Mouse (Mus musculus) lung, postnatal 14 days (tissue): ENCODE measurements at regions not wholly inside any gene's neighbourhood (a gene's known extent, or its start where the extent isn't known, plus 50 kb on each side); places are given as distances from the start of the nearest gene placed in this dataset.

Source experiments
- DNase-seq: peaks from one replicate; pipeline ENCODE4 v3.0.0; 2021

DNA sequence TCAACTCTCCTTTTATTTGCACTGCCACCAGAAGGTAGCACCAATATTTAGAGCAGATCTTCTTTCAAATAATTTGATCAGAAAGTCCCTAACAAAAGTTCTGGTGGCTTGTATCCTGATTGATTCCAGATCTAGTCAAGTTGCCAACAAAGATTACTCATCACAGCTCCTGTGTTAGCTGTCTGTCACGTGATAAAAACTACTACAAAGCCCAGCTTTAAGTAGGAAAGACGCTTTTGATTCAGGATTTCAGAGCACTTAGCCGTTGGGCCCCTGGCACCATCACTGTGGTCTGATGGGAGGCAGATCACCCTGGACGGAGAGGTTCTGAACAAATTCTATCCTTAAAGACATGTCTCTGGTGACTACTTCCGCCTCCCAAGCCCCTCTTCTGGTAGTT, 241.6 kb upstream of the Il12b start:
- DNase-seq = no peak

DNA sequence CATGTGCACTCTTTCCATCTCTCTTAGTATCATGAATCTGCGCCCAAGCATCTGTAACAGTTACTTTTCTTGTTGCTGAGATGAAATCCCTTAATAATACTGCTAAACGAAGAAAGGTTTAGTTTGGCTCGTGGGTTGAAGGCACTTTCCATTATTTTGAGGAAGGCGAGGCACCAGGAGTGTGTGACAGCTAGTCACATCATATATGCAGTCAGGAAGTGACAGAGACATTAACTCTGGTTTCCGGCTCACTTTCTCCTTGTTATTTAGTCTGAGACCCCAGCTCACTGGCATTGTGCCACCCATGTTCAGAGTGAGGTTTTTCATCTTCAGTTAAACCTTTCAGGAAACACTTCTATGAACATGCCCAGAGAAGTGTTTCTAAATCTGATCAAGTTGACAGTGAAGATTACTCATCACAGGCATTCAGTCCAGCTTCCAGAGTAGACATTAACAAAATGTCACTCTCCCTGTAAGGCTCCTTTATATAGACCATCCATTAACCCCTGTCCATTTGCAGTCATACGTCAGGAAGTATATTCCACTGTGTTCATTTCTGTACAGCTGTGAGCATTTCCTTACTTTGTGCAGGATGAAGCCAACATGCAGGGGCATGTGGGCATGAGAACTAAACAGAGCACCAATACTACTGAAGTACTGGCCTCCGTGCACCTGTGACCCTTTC, 238.0 kb upstream of the Il12b start:
- no peak for DNase-seq

DNA sequence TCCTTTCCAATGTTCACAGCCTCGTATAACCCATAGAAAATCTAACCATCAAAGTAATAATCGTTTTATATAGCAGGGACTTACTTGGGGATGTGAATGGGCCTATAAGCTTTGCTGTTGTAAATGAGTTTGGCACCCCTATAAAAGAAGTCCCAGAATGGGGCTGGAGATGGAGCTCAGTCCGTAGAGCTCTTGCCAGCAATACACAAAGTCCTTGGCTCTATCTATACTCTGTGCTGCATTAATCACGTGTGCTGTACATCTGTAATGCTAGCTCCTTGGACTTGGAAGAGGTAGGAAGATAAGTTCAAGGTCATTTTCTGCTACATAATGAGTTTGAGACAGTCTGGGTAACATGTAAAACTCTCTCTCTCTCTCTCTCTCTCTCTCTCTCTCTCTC, 236.8 kb upstream of the Il12b start:
- no peak for DNase-seq

DNA sequence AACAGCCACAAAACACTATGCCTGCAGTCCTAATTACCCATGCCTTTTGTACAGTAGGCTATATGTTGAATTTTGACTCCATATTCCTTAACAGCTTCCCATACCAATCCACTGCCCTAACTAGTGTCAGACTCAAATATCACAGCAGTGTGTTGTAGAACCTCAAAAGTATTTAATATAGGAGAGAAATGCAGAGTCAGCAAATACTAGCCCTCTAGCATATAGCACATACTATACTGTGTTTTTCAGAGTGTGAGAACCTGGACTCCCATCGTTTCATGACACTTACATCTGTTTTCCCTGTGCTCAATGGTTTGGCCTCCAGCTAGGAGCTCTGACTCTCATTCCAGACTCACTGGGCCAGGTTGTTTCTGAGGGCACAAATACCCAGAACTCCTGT, 236.1 kb upstream of the Il12b start:
- no peak for DNase-seq

DNA sequence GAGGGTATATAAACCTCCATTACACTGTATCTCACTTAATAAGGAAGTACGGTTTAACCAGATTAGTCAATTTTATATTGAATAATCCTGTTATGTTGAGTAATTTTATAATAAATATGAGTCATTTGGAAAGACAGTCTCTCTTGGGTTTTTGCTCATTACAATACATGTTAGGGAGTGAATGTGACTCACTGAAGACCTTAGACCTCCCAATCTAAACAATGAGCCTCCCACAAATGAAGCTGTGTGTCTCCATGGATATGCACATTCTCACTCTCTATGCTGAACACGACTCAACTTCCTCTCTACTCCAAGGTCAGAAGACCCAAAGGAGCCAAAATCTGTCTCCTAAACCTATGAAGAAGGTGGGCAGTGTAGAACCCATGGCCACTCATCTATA, 235.7 kb upstream of the Il12b start:
- no peak for DNase-seq

DNA sequence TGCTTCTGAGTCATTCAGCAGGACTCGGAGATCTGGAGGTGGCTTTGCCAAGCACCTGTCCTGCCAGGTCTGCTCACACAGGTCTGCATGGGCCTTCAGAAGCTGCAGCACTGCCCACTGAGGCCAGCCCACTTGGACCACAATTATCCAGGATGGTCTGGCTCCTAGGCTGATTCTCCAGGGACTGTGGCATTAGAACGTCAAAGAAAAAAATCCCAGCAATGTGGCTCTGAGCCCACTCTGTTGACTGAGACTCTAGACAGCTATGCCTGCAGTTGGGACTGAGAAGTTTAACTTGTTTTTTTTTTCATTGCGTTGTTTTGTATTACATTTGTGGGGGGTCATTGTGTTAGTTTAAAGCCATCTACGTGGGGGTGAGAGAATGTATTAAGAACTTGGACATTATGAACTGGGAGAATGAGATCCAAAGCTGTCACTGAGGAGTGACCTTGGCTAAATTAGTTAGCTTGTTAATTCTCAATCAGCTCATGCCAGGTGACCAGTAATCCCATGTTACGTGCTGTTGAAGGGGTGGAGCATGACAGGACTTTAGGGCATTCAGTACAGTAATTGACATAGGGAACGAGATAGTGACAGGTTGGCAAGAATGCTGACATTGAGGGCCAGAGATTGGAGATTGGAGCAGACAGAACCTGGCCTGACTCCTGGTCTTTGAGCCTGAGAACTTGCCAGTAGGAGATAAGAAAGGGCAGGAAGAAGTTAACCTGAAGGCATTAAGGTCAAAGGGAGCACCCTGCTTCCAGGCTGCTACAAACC, 232.0 kb upstream of the Il12b start:
- no peak for DNase-seq

DNA sequence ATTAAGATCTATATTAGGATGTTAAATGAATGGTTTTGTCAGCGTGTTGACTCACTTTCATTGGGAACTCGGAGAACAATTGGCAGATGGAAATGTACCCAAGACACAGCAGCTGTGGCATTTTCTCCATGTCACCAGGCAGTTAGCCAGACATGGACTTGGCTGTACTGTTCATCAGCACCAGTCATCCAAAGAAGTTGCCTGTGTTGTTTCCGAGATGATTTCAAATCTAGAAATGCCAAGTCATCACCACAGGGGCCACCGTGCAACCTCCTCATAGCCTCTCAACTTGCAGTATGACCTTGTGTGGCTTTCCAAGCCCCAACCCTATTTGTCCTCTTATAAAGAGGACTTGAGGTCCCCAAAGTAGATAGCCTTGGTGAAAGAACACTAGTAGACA, 227.4 kb upstream of the Il12b start:
- DNase-seq = peak; percentile 34

DNA sequence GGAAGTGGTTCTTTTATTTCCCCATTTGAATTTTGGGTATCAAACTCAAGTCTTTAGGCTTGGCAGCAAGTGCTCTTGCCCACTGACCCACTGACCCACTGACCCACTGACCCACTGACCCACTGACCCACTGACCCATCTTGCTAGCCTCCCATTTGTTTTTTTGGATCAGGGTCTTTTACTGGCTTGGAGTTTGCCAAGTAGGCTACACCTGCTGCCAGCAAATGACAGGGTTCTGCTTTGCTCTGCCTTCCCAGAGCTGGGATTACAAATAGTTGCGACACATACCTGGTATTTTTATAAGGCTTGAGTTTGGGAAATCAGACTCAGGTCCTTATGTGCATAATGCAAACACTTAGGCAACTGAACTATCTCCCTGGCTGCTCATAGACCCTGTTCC, 226.7 kb upstream of the Il12b start:
- no peak for DNase-seq

DNA sequence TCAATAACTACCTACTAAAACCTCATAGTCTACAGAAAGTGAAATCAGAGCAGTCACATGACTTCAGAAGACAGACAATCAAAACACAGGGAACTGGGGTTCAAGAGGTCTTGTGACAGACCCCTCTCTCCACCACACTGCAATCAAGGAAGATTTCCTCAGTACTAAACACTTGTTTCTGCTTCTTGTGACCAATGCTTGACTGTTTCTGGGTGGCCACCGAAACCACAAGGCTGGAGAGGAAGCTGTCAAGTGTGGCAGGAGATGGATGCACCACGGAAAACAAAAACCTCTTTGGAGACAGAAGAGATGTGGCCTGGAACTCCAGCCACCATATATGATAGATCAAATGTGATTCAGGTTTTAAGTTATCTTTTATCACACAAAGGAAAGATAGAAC, 225.3 kb upstream of the Il12b start:
- no peak for DNase-seq

DNA sequence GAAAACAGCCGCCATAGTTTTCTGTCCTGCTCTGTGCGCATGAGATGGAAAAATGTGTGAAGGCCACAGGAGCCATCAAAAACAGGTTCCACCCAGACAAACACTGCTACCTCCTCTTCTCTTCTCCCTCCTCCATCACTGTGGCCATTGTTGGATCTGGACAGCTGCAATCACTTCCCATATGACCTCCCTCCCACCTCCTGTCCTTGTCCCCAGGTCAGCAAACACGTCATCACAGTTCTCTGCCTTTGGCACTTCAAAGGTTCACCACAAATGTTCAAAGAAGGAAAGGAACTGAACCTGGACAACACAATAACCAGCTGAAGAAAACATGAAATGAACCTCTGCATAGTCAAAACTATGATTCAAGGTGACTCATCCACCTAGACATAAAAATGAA, 220.2 kb upstream of the Il12b start:
- DNase-seq = no peak

DNA sequence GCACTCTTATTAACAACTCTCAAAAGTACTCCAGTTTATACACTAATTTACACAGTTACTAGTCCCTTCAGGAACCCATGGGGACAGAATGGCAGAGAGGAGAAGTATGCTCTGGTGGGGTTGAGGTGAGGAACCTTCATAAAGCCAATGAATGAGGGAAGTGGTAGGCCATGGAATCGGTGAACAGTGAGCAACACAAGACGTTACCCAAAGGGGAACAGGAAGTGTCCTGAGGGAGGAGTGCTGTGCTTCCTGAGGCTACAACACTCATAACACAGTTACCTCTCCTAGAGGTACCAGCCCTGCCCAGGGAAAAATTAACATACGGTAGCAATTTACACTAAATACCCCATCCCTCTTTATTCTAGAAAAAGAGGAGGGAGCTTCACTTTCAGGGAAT, 216.0 kb upstream of the Il12b start:
- DNase-seq = no peak

DNA sequence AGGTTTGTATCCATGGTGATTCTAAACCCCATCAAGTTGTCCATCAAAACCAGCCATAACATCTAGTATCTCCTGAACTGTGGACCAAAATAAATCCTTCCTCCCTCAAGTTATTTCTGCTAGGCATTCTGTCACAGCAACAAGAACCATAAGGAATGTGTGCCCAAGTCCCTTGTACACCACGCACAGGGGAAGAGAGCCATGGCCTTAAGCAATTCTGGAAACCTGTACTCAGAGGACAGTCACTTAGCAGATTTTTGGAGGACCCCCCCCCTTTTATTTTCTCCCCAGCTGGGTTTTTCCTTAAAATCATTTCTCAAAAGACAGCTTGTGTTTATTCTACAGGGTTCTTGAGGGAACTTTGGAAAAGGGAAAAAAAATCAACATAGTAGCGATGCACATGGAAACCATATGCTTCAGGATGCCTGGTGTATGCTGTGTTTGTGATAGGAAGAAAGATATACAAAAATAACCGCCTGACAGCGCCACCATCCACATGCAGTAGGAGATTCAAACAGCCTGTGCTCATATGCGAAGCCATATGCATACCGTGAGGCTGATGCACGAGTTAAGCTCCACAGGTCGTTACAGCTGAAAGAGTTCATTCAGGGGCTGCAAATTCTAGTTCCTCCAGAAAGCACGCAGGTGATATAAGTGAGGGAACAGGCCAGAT, 214.5 kb upstream of the Il12b start:
- no peak for DNase-seq

DNA sequence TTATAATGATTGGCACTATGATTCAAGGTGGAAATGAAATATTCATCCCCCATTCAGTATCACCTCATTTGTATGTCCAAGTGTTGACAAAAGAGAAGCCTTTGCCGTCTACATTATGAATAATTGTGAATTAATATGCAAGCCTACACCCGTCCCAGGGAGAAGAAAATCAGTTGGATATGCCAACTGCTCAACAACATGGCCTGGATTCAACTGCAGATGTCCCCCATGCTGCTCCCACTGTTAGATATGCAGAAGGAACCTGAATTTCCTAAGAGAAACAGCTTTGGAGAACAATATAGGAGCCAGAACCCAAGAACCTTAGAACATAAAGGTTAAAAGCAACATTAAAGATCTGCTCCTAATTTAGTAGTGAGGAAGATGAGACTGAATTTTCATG, 211.7 kb upstream of the Il12b start:
- no peak for DNase-seq

DNA sequence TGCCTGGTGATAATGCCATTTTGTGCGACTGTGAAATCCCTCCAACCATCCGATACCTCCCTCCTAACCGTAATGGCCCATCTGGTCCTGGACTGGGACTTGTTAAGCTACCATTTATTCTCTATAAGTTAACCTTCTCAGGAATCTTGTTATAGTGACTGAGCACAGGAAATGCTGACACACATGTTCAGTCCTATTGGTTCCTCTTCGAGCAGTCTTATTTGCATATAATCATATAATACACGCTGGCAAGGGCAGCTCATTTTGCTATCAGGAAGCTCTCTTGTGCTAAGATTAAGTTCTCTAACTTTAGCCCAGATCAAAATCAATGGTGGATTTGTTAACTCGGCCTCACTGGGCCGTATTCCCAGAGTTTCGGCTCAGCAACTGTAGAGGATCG, 206.1 kb upstream of the Il12b start:
- no peak for DNase-seq

DNA sequence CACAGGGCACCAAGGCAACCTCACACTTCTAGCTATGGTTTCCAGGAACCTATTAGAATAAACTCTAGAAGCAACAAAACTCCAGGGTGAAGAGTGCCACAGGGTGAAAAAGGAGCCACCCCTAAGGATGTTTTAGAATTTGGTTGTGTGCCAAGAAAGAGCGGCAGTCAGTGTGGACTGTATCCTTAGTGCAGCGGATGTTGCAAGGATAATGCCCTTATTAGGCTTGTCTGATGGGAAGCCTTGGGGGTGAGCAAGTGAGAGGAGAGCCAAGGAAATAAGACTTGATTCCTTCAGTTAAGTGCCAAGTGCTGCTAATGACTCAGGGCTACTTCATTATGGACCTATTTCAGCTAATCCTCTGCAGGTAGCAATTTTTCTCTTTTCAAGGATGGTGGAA, 197.1 kb upstream of the Il12b start:
- DNase-seq = no peak

DNA sequence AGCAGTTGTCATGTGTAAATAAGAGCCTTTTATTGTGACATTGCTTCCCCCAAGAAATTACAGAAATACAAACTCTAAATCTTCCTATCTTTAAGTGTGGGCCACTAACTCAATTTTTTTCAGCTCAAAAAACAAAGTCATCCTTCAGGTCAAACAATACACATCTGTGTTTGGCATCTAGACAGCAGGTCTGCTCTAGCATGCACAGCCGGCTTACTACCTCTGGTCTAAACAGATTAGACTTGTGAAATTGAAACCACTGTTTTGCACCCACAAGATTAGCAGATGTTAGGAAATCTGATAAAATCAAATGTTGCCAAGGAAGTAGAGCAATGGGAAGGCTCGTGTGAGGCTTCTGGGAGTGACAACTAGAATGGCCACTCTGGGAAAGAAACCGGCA, 195.5 kb upstream of the Il12b start:
- DNase-seq = no peak

DNA sequence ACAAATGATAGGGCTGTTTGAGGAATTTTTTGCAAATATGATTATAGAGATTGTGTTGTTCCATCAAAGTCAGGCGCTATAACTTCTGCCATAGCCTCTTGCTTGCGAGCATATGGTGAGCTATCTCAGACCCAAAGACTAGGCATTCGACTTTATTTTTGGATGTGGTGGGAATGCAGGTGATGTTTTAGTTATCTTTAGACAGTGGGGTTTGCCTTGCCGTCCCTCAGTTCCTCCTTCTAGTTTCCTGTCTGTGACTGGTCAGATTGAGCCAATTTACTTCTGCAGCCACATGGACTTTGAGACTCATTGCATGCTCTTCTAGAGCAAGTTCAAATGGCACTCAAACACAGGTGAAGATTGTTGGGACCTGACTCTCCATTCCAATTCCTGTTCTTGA, 193.0 kb upstream of the Il12b start:
- DNase-seq = no peak

DNA sequence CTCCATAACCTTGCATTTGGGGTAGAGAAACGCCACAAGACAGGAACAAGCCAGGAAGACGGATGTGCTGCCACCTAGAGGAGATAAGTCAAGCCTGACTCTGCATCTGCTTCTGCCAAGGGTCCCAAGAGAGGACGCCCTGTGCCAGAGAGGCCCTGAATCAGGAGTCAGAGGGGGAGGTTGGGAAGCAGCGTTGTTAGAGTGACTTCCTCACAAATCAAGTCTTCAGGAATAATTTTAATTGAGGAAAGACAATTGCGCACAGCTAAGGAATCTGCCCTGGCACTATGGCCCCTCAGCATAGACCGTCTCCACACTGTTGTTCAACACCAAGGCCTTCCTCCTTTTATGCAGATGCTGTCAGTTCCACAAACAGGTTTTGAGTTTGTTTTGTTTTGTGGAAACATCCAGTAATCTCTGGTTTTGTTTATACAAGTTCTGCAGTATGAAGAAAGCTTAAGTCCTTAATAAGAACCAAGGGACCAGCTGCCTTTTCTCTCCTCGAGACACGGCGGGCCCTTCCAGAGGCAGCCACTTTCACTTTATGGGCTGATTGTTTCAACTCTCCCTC, 187.9 kb upstream of the Il12b start:
- peak; percentile 63 for DNase-seq

DNA sequence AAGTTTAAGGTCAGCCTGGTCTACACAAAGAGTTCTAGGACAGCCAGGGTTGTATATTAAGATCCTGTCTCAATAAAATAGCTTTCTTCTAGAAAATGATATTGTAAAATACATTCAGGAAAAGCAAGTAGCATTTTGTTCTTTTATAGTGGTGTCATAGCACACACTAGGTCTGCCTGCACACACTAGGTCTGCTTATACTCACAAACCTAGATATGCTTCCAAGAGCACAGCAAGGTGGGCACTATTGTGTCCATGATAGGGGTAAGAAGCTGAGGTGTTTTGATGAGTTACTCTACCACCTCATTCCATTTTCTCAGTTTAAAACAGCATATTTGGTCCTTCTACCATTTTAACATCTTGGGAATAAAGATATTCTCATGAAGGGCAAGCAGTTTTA, 185.8 kb upstream of the Il12b start:
- DNase-seq = no peak

DNA sequence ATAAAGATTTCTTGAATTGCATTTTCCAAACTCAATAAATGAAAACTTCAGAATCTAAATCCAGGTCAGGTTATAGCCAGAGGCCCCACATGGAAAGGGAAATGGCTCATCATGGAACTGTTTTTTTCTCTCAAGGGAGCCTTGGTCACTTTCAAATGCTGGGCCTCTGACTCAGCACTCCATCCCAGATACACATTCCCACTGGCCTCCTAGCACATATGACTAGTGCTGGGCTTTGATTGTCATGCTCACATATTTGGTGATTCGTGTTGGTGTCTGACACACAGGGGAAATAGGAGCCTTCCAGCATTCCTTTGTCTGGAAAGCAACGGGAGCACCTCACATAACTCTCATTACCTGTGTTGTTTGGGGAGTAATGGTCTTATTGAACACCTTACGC, 183.5 kb upstream of the Il12b start:
- DNase-seq = no peak

DNA sequence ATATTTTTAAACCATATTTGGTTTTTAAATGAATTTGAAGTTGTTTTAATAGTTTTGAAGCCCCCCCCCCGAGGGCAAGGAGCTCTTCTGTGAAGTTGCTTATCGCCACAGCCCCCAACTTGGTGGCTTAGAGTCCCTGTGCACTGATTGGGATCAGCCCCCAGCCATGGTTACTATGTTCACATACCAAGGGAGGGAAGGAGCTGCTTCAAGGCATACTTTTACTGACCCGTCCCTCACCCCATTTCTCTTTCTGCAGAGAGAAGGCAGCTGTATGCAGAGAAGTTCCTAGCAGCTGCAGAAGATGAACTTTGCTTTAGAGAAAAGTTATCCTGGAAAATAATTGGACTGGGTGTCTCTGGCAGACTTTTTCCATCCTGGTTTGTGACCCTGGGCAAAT, 179.9 kb upstream of the Il12b start:
- no peak for DNase-seq

DNA sequence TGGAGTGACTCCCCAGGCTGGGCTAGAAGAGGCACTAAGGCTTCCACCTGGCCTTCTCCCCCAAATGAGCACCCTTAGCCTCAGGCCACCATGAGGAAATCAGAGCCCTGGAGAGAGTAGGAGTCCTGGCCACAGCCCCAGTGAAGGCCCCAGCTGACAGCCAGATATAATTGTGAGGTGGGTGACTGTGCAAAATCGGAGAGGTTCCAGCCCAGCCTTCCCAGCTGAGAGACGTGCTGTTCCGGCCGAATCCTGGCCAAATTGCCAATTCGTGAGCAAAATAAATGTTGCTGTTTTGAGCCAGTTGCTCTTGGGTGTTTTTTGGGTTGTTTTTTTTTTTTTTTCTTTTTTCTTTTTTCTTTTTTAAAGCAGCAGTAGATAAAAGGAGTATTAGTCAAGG, 169.9 kb upstream of the Il12b start:
- DNase-seq = peak; percentile 4

DNA sequence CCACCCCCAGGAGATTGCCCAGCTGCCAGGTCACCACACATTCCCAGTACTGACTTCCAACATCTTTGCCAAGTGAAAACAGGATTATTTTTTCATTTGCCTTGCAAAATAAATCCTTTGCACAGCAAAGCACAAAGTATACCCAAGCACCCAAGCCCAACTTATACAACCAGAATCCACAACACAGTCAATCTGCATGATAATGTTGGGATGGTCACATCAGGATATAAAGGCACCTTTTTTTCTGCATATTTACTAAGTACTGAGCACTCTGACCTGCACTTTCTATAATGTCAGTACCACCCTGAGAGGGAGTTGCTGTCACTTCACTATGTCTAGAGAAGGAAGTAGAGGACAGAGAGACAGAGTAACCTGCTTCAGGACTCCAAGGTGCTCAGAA, 164.4 kb upstream of the Il12b start:
- no peak for DNase-seq

DNA sequence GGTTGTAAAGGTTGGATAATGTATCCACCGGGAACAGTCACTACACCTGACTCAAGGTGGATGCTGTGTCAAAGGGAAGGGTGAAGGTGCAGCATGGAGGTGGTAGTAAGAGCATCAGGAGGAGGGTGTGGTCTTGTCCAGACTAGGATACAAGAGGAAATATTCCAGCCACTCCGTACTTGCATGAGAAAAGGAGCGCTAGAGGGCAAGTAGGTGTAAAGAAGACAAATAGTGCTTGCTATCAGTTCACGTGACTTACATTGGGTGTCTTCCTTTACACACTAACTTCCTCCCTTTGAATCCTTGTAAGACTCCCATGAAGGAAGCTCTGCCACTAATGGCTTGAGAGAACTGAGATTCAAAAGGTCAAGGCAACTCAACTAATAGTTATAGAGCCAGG, 161.8 kb upstream of the Il12b start:
- no peak for DNase-seq
